20 mouse cellular contexts compared by ENCODE assay signal in genomic region chr16:90804466-90804865, GRCm38 (mm10). TPM values are rescaled to one million over a fixed set of nuclear protein-coding genes. Genes with fewer than 3 reads are reported as not detected.
"Had no signal": no experiment of that assay in that cellular context is flagged by ENCODE, and none has a peak within 500 bp of the region (broad histone marks: within the 10 kb centered on the region; RNA-seq: fewer than 3 reads in every experiment).

No protein-coding gene starts in this region.

- H3K4me2 ChIP-seq: lung, embryonic 14.5 days; midbrain, embryonic 12.5 days; neural tube, embryonic 13.5 days; neural tube, embryonic 15.5 days had no signal

- H3K9me3 ChIP-seq: midbrain, embryonic 10.5 days; midbrain, embryonic 12.5 days; neural tube, embryonic 13.5 days; neural tube, embryonic 15.5 days had no signal

- H3K4me3 ChIP-seq: midbrain, embryonic 10.5 days; midbrain, embryonic 12.5 days; myocyte; neural tube, embryonic 13.5 days; neural tube, embryonic 15.5 days had no signal

- H3K27ac ChIP-seq: midbrain, embryonic 10.5 days; midbrain, embryonic 12.5 days; neural tube, embryonic 13.5 days; neural tube, embryonic 15.5 days had no signal

- ATAC-seq: midbrain, embryonic 16.5 days had no signal

- DNase-seq: lung, embryonic 14.5 days; lung, postnatal 10 days; lung, postnatal 4 days; midbrain, embryonic 14.5 days; retina, postnatal 1 day; right cerebral cortex, adult 18-20 months; right cerebral cortex, postnatal 25 days; right cerebral cortex, postnatal 4 days; spleen, adult 18-20 months; thymus, adult 18-20 months; thymus, postnatal 14 days; thymus, postnatal 36 days had no signal

- H3K9ac ChIP-seq: lung, embryonic 14.5 days; midbrain, embryonic 12.5 days; neural tube, embryonic 13.5 days; neural tube, embryonic 15.5 days had no signal

- H3K27me3 ChIP-seq: midbrain, embryonic 12.5 days; neural tube, embryonic 13.5 days; neural tube, embryonic 15.5 days had no signal

RNA-seq across cellular contexts. Expression of gene Eva1c, which starts 22.1 kb away (rescaled TPM):
- total RNA-seq: megakaryocyte, adult 5-6 weeks; megakaryocyte-erythroid progenitor cell, adult 5-6 weeks had no signal
